Mouse (Mus musculus) pancreas, adult 10 weeks (tissue): ENCODE results near the gene Zar1. TPM values are rescaled to one million over a fixed set of nuclear protein-coding genes. Genes with fewer than 3 reads are reported as not detected.

Experiments
- polyA plus RNA-seq: library from polyadenylated mRNA; stranded (reverse); fragments of 350-450 nt; fragmentation: Illumina TruSeq; extraction: RNeasy Lipid Tissue Mini Kit (QIAGEN cat#74804); gene quantifications from one replicate; pipeline ENCODE4 v1.2.3, GENCODE M21; 2015; ENCODE audit warnings: low read depth, low replicate concordance; ENCODE audit not compliant: insufficient read depth

Gene Zar1
- polyA plus RNA-seq, result not detected

GRCm38 (mm10) chr5:72580970-72581332 lies at the start of gene Zar1:
Gene Zar1, minus strand, starts transcription at chr5:72581254.

GRCm38 (mm10) chr5:72587192-72587681 lies 6.2 kb upstream of the Zar1 start, which contains the start of gene Gm5868:
Gene Gm5868, minus strand, starts transcription at chr5:72587551.

GRCm38 (mm10) chr5:72559544-72560049 lies 21.5 kb downstream of the Zar1 start, which contains the start of gene Nfxl1:
Gene Nfxl1, minus strand, starts transcription at chr5:72559684.

Other genes starting within 250 kb of the Zar1 start
- 0.33 TPM for gene Corin, start 76.8 kb downstream of the Zar1 start, polyA plus RNA-seq
- gene Nfxl1, start 21.6 kb downstream of the Zar1 start, polyA plus RNA-seq, result 17.7 TPM
- not detected for gene Gm5868, start 6.3 kb upstream of the Zar1 start, polyA plus RNA-seq
- gene Cnga1, start 63.0 kb upstream of the Zar1 start, polyA plus RNA-seq, result not detected
- 2.0 TPM for gene Nipal1, start 66.5 kb upstream of the Zar1 start, polyA plus RNA-seq
- gene Txk, start 171.5 kb upstream of the Zar1 start, polyA plus RNA-seq, result not detected